Mouse (Mus musculus): Measurements from ENCODE around the gene Stpg4.
A peak's percentile ranks its signal among the peaks of the same experiment; 100 is the strongest.

Gene Stpg4

DNA sequence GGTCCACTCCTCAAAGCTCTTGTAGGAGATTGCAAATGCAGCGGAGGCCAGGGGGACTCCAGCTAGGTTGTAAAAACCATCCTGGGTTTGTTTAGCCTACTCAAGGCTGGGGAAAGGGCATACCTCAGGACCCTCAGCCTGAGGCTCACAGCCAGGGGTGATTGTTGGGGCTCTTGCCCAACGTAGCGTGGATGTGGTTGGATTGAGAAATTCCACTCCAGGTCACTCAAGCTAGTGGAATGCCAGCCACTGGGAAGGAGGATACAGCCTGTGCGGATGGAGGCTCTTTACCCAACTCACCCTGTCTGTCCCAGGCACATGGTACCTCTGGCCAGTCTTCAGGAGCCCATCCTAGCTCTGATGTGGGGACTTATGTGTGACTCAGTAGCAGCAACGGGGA is 71.3 kb downstream of the Stpg4 start:
- peaks cover 4% of the 10 kb centered on the region for H3K36me3 ChIP-seq (ENCODE audit: control insufficient read depth, insufficient read depth, low read length, poor library complexity, severe bottlenecking)
- no peaks in the 10 kb centered on the region for H3K27me3 ChIP-seq (ENCODE audit: control insufficient read depth, insufficient read depth, low read length, poor library complexity, severe bottlenecking)
- no peak for DNase-seq (ENCODE audit: low read depth, low spot score)

DNA sequence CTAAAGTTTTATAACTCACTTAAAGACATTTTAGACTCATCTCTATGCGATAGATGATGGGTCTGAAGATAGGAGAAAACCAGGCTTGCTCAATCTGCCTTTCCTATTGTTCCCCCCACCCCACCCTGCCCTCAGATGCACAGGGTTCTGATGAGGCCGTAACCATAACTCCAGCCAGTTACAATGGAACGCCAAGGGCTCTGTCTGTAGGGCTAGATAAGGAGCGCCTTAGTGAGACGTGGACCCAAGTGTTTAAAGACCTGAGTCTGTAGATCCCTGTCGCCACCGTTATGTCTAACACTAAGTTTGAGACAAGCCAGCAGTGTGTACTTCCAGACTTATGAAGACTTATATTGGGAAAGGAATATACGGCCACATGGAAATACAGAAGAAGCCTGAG is 72.1 kb downstream of the Stpg4 start:
- H3K36me3 ChIP-seq (ENCODE audit: control insufficient read depth, insufficient read depth, low read length, poor library complexity, severe bottlenecking) = peaks cover 4% of the 10 kb centered on the region
- H3K27me3 ChIP-seq (ENCODE audit: control insufficient read depth, insufficient read depth, low read length, poor library complexity, severe bottlenecking) = no peaks in the 10 kb centered on the region
- DNase-seq (ENCODE audit: low read depth, low spot score) = no peak

DNA sequence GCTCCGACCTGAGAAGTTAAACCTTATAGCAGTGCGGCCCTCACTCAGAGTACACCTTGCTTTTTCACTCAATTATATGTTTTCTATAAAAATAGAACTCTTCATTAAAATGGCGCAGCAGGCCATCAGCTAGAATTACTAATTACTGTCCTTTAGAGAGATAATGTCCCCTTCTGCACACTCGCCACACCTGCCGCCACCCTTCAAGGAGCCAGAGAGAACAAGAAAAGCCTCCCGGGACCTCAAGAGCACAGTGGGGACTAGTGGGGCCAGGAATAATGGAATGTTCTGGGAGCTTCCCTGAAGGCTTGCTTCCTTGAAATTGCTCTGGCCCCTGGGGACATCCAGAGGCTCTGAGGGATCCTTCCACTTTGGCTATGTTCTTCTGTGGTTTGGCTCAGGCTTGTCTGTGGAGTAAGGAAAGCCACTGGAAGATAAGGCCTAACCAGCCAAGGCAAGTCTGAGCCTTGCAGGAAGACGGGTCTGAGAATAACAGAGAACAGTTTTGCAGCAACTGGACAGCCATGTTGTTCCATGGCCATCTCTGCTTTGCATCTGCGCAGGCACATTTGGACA is 73.7 kb downstream of the Stpg4 start:
- Histone ChIP-seq H3K36me3 (ENCODE audit: control insufficient read depth, insufficient read depth, low read length, poor library complexity, severe bottlenecking) (peaks cover 4% of the 10 kb centered on the region), H3K27me3 (ENCODE audit: control insufficient read depth, insufficient read depth, low read length, poor library complexity, severe bottlenecking) (no peaks in the 10 kb centered on the region)
- no peak for DNase-seq (ENCODE audit: low read depth, low spot score)

DNA sequence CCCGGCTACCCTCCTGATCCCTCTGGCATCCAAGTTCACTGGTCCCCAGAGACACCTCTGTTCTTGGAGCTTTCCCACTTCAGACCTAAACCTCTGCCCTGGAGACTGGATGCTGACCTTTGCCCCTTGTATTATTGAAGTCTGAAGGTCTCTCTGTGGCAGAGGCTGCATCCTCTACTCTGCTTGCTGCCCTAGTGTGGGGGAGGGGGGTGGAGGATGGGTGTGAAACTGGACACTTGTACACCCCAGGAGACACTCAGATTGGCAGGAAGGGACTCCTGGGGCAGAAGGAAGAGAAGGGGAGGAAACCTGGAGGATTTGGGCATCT is 74.7 kb downstream of the Stpg4 start:
- no peak for DNase-seq (ENCODE audit: low read depth, low spot score)

DNA sequence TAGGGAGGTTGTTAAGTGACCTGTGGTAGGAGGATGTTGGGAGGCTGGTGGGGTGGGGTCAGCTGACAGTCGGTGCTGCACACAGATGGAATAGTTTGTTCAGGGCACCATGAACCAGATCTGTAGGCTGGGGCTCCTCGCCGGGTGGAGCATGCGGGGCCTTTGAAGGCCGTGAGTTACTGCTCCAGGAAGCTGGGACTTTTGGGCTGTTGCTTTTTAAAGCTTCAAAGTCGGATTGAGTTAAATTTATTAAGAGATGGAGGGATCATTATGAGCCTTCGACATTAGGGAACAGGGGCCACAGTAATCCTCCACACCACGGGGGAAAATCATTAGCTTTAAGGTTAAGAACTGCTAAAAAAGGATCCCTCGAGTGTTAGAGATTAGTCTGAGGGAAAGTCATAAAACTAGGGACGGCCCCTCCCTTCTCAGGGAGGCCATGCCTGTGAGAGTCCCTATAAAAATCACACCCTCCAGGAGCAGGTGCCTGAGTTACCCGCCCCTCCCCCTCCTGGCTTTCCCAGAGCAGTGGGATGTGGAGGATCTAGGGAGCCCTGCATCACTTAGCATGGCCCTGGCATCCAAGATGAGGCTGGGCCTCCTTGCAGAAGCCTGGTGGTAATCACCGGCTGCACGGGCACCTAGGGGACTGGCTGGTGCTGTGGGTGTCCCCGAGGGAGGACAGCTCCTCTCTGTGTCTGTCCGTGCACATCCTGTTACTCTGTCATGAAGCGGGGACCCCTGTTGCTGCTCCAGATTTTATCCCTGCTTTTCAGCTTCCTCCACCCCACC is 75.2 kb downstream of the Stpg4 start:
- no peak for DNase-seq (ENCODE audit: low read depth, low spot score)
- no peaks in the 10 kb centered on the region for H3K27me3 ChIP-seq (ENCODE audit: control insufficient read depth, insufficient read depth, low read length, poor library complexity, severe bottlenecking)
- H3K36me3 ChIP-seq (ENCODE audit: control insufficient read depth, insufficient read depth, low read length, poor library complexity, severe bottlenecking) = peaks cover 6% of the 10 kb centered on the region

More for the DNA sequence above, 74.7 kb downstream of the Stpg4 start:
- Histone ChIP-seq H3K27me3 (ENCODE audit: control insufficient read depth, insufficient read depth, low read length, poor library complexity, severe bottlenecking) (no peaks in the 10 kb centered on the region), H3K36me3 (ENCODE audit: control insufficient read depth, insufficient read depth, low read length, poor library complexity, severe bottlenecking) (peaks cover 4% of the 10 kb centered on the region)

DNA sequence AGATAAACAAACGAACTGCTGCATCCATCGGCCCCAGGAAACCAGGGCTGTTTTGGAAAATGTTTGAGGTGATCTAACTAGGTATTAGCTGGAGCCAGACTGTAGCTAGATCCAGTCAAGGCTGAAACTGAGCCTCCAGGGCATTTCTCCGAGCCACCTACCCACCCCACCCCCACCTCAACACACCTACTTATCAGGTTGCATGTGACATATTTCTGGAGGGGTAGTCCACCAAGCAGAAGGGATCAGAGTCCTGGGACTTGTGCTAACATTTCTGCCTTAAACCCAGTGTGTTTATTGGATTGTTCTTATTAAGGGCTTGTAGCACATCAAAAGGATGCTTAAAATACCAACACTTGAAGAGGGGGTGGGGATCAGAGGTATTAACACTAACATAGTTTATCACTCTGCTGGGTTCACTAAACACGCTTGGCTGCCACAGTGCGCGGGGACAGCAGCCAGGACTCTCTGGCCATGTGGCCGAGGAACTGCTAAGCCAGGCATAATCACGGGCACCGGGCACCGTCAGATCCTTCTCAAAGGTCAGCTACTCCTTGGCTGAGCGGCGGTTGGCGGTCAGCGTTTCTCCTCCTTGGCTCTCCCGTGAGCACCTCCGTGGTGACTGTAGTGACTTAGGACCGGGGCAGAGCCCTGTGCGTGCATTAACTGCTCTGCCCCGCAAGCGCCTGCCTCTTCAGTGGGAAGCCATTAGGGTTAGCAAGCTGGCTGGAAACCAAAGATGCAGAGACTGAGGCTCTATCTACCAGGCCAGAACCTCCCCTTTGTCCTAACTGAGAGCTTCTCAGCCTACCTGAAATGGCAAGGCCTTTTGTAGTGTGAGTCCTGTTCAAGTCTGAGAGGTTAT is 76.1 kb downstream of the Stpg4 start:
- Histone ChIP-seq H3K36me3 (ENCODE audit: control insufficient read depth, insufficient read depth, low read length, poor library complexity, severe bottlenecking) (peaks cover 8% of the 10 kb centered on the region), H3K27me3 (ENCODE audit: control insufficient read depth, insufficient read depth, low read length, poor library complexity, severe bottlenecking) (no peaks in the 10 kb centered on the region)
- no peak for DNase-seq (ENCODE audit: low read depth, low spot score)

DNA sequence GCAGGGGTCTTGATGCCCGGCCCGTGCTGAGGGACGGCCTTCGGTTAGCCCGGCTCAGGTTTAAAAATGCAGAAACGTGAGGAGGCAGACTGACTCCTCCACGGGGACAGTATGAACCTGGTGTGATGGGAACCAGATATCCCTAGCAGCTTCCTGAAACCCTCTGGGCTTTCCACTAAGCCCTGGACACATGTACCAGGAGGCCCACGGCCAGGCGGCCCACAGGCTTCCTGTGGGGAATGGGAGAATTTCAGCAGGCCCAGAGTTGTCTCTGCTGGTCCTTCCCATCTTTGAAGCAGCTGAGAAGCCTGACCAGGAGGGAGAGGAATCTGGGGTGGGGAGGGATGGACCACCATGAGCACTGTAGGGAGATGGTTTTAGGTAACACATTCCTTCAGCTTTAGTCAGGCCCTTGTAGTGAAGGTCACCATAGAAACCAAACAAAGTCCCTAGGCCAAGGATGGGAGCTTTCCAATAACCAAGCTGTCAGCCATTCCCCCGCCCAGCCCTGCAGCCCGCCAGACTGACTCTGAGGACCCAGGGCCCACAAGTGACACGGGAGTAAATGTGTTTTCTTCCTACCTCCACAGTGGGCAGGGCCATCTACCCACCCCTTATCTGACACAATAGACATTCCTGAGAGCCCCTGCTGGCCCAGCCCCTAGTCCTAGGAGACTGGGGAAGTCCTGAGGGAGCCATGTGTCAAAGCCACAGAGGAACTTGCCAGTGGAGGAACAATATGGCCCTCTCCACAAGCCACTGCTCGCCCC is 76.9 kb downstream of the Stpg4 start:
- H3K27me3 ChIP-seq (ENCODE audit: control insufficient read depth, insufficient read depth, low read length, poor library complexity, severe bottlenecking) = no peaks in the 10 kb centered on the region
- H3K36me3 ChIP-seq (ENCODE audit: control insufficient read depth, insufficient read depth, low read length, poor library complexity, severe bottlenecking) = peaks cover 8% of the 10 kb centered on the region
- no peak for DNase-seq (ENCODE audit: low read depth, low spot score)

DNA sequence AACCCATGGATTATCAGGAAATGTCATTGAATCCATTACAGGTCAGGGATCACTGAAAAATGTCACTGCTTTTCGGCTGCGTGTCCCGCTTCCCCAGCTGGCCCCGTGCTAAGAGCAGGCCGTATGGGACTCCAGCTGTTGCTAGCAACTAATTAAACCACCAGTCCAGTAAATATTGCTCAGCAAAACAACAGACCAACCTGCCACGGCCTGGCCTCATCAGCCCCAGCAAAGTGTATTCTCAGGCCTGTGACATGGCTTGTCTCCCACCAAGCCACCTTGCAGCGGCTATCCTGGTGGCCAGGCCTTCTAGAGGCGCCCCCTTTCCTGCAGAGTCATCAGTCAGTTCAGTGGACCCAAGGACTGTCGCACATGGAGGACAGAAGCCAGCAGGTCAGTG is 78.0 kb downstream of the Stpg4 start:
- Histone ChIP-seq H3K36me3 (ENCODE audit: control insufficient read depth, insufficient read depth, low read length, poor library complexity, severe bottlenecking) (peaks cover 7% of the 10 kb centered on the region), H3K27me3 (ENCODE audit: control insufficient read depth, insufficient read depth, low read length, poor library complexity, severe bottlenecking) (no peaks in the 10 kb centered on the region)
- no peak for DNase-seq (ENCODE audit: low read depth, low spot score)

DNA sequence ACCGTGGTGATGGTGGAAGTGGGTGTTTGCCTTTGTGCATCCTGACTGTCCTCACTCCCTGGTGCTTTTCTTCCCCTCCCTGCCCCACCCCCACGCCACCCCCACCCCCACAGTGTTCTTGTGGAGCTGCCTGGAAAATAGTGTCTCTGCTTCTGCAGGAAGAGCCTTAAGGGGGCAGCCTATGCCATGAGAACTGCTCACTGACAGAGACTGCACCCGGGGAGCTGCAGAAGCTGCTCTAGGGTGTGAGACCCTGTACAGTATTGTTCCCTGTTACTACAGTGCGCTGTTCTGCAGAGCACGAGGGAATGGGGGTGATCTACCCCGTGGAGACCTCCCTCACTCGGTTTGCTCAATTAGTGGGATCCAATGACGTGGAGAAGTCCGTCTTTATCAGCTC is 78.5 kb downstream of the Stpg4 start:
- H3K27me3 ChIP-seq (ENCODE audit: control insufficient read depth, insufficient read depth, low read length, poor library complexity, severe bottlenecking) = no peaks in the 10 kb centered on the region
- DNase-seq (ENCODE audit: low read depth, low spot score) = no peak
- H3K36me3 ChIP-seq (ENCODE audit: control insufficient read depth, insufficient read depth, low read length, poor library complexity, severe bottlenecking) = peaks cover 7% of the 10 kb centered on the region

DNA sequence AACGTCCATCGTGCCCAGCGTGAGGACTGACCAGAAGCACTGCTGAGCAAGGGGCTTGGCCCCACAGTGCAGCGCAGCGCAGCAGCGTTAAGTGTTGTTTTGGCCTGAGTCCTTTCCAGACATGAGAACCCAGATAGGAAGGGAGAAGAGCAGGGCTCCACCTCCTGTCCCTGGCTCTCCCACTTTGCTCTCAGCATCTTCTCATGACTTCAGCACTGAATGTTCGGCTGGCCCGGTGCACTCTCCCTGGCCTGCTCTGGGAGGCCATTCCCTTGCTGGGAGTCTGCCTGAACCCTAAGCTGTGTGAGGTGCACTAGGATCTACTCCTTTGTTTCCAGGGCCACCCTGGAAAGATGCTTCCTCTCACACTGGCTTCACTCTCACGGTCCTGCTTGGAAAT is 79.2 kb downstream of the Stpg4 start:
- H3K36me3 ChIP-seq (ENCODE audit: control insufficient read depth, insufficient read depth, low read length, poor library complexity, severe bottlenecking) = peaks cover 7% of the 10 kb centered on the region
- DNase-seq (ENCODE audit: low read depth, low spot score) = no peak
- no peaks in the 10 kb centered on the region for H3K27me3 ChIP-seq (ENCODE audit: control insufficient read depth, insufficient read depth, low read length, poor library complexity, severe bottlenecking)

DNA sequence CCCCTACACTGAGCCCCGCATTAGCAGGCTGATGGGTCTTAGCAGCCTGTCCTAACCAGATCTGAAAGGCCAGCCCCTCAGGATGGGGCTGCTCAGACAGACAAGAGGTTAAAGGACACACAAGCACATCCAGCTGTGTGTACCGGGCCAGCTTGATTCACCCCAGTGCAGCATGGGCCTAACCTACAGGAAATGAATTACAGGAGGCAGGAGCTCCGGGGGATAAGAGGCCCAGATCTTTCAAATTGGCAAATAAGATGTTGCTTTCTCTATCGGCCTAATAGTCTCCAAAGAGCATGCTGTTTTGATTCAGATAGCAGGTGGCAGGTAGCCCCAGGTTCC is 82.3 kb downstream of the Stpg4 start:
- no peak for DNase-seq (ENCODE audit: low read depth, low spot score)
- Histone ChIP-seq H3K36me3 (ENCODE audit: control insufficient read depth, insufficient read depth, low read length, poor library complexity, severe bottlenecking) (peaks cover 7% of the 10 kb centered on the region), H3K27me3 (ENCODE audit: control insufficient read depth, insufficient read depth, low read length, poor library complexity, severe bottlenecking) (no peaks in the 10 kb centered on the region)

DNA sequence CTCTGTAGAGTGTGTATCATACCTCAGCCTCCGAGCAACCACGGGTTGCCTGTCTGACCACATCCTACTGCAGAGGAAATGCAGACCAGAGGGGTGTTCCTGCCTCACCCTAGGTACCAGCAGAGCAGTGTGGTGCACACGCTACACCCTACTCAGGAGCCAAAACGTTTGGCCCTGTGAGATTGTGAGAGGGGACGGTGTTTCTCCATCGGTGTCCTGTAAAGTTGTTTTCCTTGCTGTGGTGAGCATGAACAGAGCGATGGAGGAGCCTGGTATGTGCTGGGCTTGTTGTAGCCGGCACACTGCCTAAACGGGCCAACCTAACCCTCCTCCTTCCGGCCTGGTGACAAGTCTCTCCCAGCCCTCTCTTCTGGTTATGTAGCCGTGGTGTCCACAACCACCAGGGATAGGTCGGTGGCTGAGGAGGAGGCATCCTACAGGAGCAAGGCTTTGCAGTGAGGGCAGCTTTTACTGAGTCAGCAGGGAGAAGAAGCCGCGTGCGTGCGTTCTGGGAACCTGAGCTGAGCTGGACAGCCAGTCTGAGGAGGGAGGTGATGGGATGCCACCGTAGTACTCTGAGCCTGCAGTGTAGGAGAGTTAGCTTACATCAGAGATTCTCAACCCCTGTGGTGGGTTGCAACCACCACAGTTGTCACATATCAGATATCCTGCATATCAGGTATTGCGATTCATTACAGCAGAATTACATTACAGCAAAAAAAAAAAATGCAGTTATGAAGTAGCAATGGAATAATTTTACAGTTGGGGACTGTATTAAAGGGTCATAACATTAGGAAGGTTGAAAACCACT is 82.9 kb downstream of the Stpg4 start:
- Histone ChIP-seq H3K36me3 (ENCODE audit: control insufficient read depth, insufficient read depth, low read length, poor library complexity, severe bottlenecking) (peaks cover 7% of the 10 kb centered on the region), H3K27me3 (ENCODE audit: control insufficient read depth, insufficient read depth, low read length, poor library complexity, severe bottlenecking) (no peaks in the 10 kb centered on the region)
- peak; percentile 52 for DNase-seq (ENCODE audit: low read depth, low spot score)

DNA sequence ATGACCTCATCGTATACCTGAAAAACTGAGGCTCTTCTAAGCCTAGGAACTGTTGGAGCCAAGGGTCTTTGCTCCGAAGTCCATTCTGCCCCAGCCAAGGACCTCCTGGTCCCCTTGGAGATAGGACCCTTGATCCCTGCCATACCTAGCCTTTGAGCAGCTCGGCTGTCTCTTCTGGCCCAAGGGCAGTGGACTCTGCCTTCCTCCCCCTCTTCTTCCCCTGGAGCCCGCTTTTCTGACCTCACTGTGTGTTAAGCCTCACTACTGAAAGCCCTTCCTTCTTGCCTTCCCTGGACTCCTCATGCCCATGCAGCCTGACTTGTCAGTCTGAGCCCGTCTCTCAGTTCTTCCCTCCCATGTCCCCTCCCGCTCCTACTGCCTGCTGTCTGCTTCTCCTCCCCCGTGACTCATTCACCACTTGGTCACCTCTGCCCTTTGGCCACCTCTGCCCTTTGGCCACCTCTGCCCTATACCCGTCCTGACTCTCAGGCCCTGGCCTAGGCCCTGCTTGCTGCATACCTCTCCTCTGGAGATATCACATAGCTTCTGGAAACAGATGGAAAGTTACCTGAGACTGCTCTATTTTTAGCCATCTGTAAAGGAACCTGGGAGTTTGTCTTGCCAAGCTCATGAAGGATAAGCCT is 84.4 kb downstream of the Stpg4 start:
- Histone ChIP-seq H3K36me3 (ENCODE audit: control insufficient read depth, insufficient read depth, low read length, poor library complexity, severe bottlenecking) (peaks cover 7% of the 10 kb centered on the region), H3K27me3 (ENCODE audit: control insufficient read depth, insufficient read depth, low read length, poor library complexity, severe bottlenecking) (no peaks in the 10 kb centered on the region)
- no peak for DNase-seq (ENCODE audit: low read depth, low spot score)
